Mouse (Mus musculus) kidney, postnatal 0 days (tissue): ENCODE data around the gene Wdhd1. TPM values are rescaled to one million over a fixed set of nuclear protein-coding genes. Genes with fewer than 3 reads are reported as not detected.
A peak's percentile ranks its signal among the peaks of the same experiment; 100 is the strongest.

Experiments used
- ATAC-seq: fragments of 200-750 bp; cut with Nextera tagmentation; replicated peaks from 2 replicates; pipeline ENCODE4 v1.8.0; 2017; ENCODE audit warnings: low read depth, moderate number of reproducible peaks, moderate TSS enrichment, moderate library complexity; ENCODE audit not compliant: low FRiP score
- DNase-seq: peaks from one replicate; pipeline ENCODE4 v3.0.0-alpha.2; 2016; ENCODE audit warnings: low spot score
- H3K27ac ChIP-seq: fragments of 300-500 bp; sonication (generic); 2 replicates; pipeline ENCODE4 v1.5.1; 2014; ENCODE audit warnings: mild to moderate bottlenecking
- H3K27me3 ChIP-seq: fragments of 300-500 bp; sonication (generic); 2 replicates; pipeline ENCODE4 v1.6.1; 2014; ENCODE audit warnings: low read length, mixed read lengths; ENCODE audit not compliant: insufficient read depth
- H3K36me3 ChIP-seq: fragments of 300-500 bp; sonication (generic); 2 replicates; pipeline ENCODE4 v1.6.1; 2014; ENCODE audit warnings: low read length, mixed read lengths; ENCODE audit not compliant: insufficient read depth
- H3K4me1 ChIP-seq: fragments of 300-500 bp; sonication (generic); replicated peaks from 2 replicates; pipeline ENCODE4 v1.6.1; 2014; ENCODE audit warnings: antibody characterized with exemption, low read length, mixed read lengths; ENCODE audit not compliant: insufficient read depth
- H3K4me2 ChIP-seq: fragments of 300-500 bp; sonication (generic); 2 replicates; pipeline ENCODE4 v1.6.1; 2014; ENCODE audit warnings: mild to moderate bottlenecking, low read length, moderate library complexity, mixed read lengths
- H3K4me3 ChIP-seq: fragments of 300-500 bp; sonication (generic); replicated peaks from 2 replicates; pipeline ENCODE4 v1.5.1; 2014; ENCODE audit warnings: low read depth, low read length
- H3K9ac ChIP-seq: fragments of 300-500 bp; sonication (generic); 2 replicates; pipeline ENCODE4 v1.6.1; 2014; ENCODE audit warnings: low read depth, low read length
- H3K9me3 ChIP-seq: fragments of 300-500 bp; sonication (generic); replicated peaks from 2 replicates; pipeline ENCODE4 v1.6.1; 2016; ENCODE audit warnings: low read length, inconsistent platforms, mixed read lengths
- CTCF ChIP-seq: IDR thresholded peaks from 2 replicates; pipeline ENCODE4 v1.5.1; 2016; ENCODE audit warnings: antibody characterized with exemption, low read depth, mild to moderate bottlenecking, moderate library complexity
- WGBS: fragments of 180-500 bp; shearing (Covaris S2); extraction: QIAGEN DNeasy Blood & Tissue Kit; methylation state at CpG from one replicate; pipeline ENCODE4 v1.1.7; 2014; 5-methylcytosine and 5-hydroxymethylcytosine counted together
- polyA plus RNA-seq: library from polyadenylated mRNA; unstranded; fragments of >200 nt; fragmentation: Nextera tagmentation; extraction: Ambion mirVana; gene quantifications from 2 replicates; pipeline ENCODE4 v1.2.1, GENCODE M21; 2015

The Wdhd1 gene
- polyA plus RNA-seq, 1 experiment from 2014 or later = 10.9 TPM

DNA sequence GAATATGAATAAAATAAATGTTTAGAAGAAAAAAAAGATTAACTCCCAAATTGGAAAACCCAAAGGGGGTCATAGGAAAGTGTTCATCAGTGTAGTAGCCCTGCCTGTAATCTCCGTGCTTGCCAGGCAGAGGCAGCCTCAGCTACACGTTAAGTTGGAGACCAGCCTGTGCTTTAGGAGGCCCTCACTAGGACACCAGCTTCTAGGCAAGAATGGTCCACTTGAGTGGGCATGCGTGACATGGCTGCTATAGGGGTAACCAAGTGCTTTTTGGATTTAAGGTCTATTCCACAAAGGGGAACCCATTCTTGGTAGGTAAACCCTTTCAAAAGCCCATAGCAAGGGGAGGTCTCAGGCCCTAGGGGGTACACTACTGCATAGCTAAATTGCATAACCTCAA lies 1.2 kb downstream of the Wdhd1 start:
- peak overlapping the region; percentile 61; the same call in 1 of the 2 replicates for H3K4me3 ChIP-seq
- no peak overlapping the region for H3K27ac ChIP-seq
- H3K27me3 ChIP-seq = no peaks in the 10 kb centered on the region
- 18% methylated on average over 3 of the region's 3 CpGs for WGBS
- ATAC-seq (no peak), DNase-seq (no peak)
- peak overlapping the region; percentile 13; the same call in 1 of the 2 replicates for H3K9ac ChIP-seq
- H3K36me3 ChIP-seq = peaks cover 5% of the 10 kb centered on the region; the same call in 1 of the 2 replicates
- peak overlapping the region; percentile 86; the same call in 1 of the 2 replicates for H3K4me2 ChIP-seq
- H3K4me1 ChIP-seq = peaks cover 6% of the 10 kb centered on the region; the same call in 1 of the 2 replicates
- TF ChIP-seq CTCF = no peak; the same call in 1 of the 2 replicates
- no peaks in the 10 kb centered on the region for H3K9me3 ChIP-seq

DNA sequence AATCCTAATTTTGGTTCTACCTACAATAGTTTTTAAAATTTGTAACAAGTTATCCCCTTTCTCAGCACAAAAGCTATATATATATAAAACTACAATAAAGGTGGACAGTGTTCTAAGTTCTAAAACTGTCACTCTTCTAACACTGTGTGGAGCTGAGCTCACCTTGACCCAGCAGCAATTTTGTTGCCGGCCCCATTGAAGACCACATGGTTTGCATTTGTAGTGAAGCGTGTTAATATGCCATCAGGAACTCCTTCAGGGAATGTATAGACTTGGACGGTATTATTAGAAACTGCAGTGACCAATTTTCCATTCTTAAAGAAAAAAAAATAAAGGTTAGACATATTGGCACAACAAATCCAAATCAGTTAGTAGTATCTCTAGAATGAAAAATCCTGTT lies 2.9 kb downstream of the Wdhd1 start:
- Histone ChIP-seq H3K9ac (no peak overlapping the region), H3K9me3 (no peaks in the 10 kb centered on the region), H3K4me1 (peaks cover 6% of the 10 kb centered on the region; the same call in 1 of the 2 replicates), H3K27ac (no peak overlapping the region), H3K4me3 (no peak overlapping the region), H3K36me3 (peaks cover 14% of the 10 kb centered on the region), H3K27me3 (no peaks in the 10 kb centered on the region), H3K4me2 (no peak overlapping the region)
- WGBS = 84% methylated on average over 3 of the region's 3 CpGs
- ATAC-seq (no peak), DNase-seq (no peak)
- TF ChIP-seq CTCF = no peak

DNA sequence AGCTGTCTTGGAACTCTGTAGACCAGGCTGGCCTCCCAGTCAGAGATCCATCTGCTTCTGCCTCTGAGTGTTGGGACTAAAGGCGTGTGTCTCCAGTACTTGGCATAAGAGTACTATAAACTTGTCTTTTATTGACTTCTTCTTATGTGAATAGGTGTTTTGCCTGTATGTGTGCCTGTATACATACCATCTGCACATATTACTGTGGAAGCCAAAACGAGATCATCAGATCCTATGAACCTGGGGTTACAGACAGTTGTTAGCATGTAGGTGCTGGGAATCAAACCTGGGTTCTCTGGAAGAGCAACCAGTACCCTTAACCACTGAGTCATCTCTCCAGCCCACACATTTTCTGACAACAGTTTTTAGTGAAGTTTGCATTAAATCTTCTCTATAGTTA lies 7.0 kb downstream of the Wdhd1 start:
- DNase-seq = no peak
- H3K9ac ChIP-seq = no peak overlapping the region
- peaks cover 18% of the 10 kb centered on the region for H3K36me3 ChIP-seq
- no peaks in the 10 kb centered on the region for H3K4me1 ChIP-seq
- no peaks in the 10 kb centered on the region for H3K27me3 ChIP-seq
- no peak overlapping the region for H3K4me2 ChIP-seq
- TF ChIP-seq CTCF = no peak
- H3K4me3 ChIP-seq = no peak overlapping the region
- 96% methylated on average over 2 of the region's 2 CpGs for WGBS
- H3K9me3 ChIP-seq = no peaks in the 10 kb centered on the region
- no peak for ATAC-seq
- no peak overlapping the region for H3K27ac ChIP-seq

DNA sequence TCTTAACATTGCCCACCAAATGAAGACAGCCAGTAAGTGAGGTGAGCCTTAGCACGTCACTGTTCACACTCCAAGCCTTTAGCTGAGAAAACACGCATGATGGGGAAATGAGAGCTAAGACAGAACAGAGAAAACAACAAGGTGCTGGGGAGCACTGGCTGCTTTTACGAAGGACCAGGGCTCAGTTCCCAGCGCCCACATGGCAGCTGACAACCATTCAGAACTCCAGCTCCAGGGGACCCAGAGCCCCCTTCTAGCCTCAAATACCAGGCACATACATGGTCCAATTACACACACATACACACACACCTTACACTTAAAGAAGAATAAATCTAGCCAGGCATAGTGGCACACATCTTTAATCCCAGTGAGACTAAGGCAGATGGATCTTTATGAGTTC lies 7.6 kb downstream of the Wdhd1 start:
- Histone ChIP-seq H3K9me3 (no peaks in the 10 kb centered on the region), H3K9ac (no peak overlapping the region), H3K4me2 (no peak overlapping the region), H3K4me1 (no peaks in the 10 kb centered on the region), H3K27me3 (no peaks in the 10 kb centered on the region), H3K36me3 (peaks cover 18% of the 10 kb centered on the region), H3K4me3 (no peak overlapping the region), H3K27ac (no peak overlapping the region)
- 100% methylated on average over 4 of the region's 4 CpGs for WGBS
- no peak for ATAC-seq
- no peak for TF ChIP-seq CTCF
- DNase-seq = no peak

DNA sequence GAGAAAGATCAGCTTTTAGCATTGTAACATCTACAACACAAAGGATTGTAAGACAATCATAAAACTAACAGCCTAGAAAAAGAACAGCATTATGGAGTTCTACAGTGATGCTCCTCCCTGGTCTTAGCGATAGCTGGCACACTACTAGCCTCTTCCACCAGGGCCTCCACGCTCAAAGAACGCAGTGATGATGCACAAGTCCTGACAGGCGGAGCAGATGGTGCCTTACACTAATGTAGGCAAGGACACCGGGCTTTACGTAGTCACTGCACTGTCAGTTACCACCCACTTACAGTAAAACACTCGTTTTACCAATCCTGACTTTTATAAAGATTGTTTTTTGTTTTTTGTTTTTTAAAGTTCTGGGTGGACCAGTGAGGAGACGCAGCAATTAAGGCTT lies 10.8 kb downstream of the Wdhd1 start:
- peaks cover 13% of the 10 kb centered on the region; the same call in 1 of the 2 replicates for H3K36me3 ChIP-seq

DNA sequence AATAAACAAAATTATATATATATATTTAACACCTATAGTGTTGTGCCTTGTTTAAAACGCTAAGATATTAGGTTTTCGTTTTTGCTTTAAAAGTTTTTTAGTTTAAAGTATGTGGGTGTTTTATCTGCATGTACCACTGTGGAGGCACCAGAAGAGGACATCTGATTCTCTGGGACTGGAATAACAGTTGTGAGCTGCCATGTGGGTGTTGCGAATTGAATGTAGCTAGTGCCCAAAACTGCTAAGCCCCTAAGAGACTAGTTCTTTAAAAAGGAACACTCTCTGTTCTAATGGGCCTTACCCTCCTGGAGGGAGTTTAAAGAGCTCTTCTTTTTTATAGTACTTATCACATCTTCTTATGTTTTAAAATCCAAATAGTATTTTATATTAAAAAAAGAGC lies 11.8 kb downstream of the Wdhd1 start:
- H3K36me3 ChIP-seq = peaks cover 15% of the 10 kb centered on the region; the same call in 1 of the 2 replicates
- H3K27ac ChIP-seq = no peak overlapping the region
- no peak overlapping the region for H3K4me3 ChIP-seq
- no peak for ATAC-seq
- no peaks in the 10 kb centered on the region for H3K27me3 ChIP-seq
- no peak for TF ChIP-seq CTCF
- H3K9me3 ChIP-seq = no peaks in the 10 kb centered on the region
- no peak overlapping the region for H3K9ac ChIP-seq
- 97% methylated on average over 3 of the region's 3 CpGs for WGBS
- H3K4me1 ChIP-seq = no peaks in the 10 kb centered on the region
- H3K4me2 ChIP-seq = no peak overlapping the region
- no peak for DNase-seq

More for the DNA sequence above, 10.8 kb downstream of the Wdhd1 start:
- Histone ChIP-seq H3K4me1 (no peaks in the 10 kb centered on the region), H3K9ac (no peak overlapping the region), H3K27ac (no peak overlapping the region), H3K4me3 (no peak overlapping the region), H3K9me3 (no peaks in the 10 kb centered on the region), H3K27me3 (no peaks in the 10 kb centered on the region), H3K4me2 (no peak overlapping the region)
- TF ChIP-seq CTCF = no peak
- no peak for DNase-seq
- 96% methylated on average over 8 of the region's 8 CpGs for WGBS
- ATAC-seq = no peak

DNA sequence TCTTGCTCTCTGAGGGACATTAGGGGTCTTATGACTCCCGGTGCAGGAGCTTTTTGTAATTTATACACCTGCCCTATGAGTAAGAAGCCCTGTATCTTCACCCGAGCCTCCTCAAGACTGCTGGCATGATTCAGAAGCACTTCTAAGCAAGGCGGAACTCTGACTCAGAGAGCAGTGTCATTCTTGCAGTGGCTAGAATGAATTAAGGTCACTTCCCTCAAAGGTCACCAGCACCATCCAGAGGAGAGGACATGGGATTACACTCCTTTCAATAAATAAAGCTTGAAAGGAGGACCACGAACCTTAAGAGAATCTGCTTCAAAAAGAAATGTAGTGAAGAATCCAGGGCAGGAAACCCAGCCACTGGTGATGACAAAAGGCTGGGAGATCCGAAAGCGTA lies 26.8 kb downstream of the Wdhd1 start:
- peaks cover 10% of the 10 kb centered on the region; the same call in 1 of the 2 replicates for H3K36me3 ChIP-seq
- peak; percentile 16 for DNase-seq

More for the DNA sequence above, 26.8 kb downstream of the Wdhd1 start:
- no peaks in the 10 kb centered on the region for H3K4me1 ChIP-seq
- no peak overlapping the region for H3K27ac ChIP-seq
- peak; percentile 45 for TF ChIP-seq CTCF
- H3K9ac ChIP-seq = no peak overlapping the region
- ATAC-seq = no peak
- H3K4me3 ChIP-seq = no peak overlapping the region
- H3K9me3 ChIP-seq = no peaks in the 10 kb centered on the region
- H3K4me2 ChIP-seq = no peak overlapping the region
- no peaks in the 10 kb centered on the region for H3K27me3 ChIP-seq
- 72% methylated on average over 6 of the region's 6 CpGs for WGBS
